Mouse (Mus musculus): Measurements from ENCODE around the gene Ppp3cb. TPM values are rescaled to one million over a fixed set of nuclear protein-coding genes. Genes with fewer than 3 reads are reported as not detected.
A peak's percentile ranks its signal among the peaks of the same experiment; 100 is the strongest.
"Not testable (repeated sequence)": the region's sequence is repeated elsewhere in the genome, so short reads cannot be mapped to it uniquely, and the experiment has no call there.

Ppp3cb gene
- total RNA-seq (2021), result 100 to 1,000 TPM; 170 to 204 TPM
- long read RNA-seq, experiment 1, transcript Ppp3cb-202 (14 exons, 3,831 nt), result major isoform, 12 of 113 reads
- long read RNA-seq, experiment 1, transcript Ppp3cb-205 (14 exons, 3,298 nt), result minor isoform, 5 of 113 reads
- long read RNA-seq, experiment 1, partial matches to known transcripts, result 11 of 113 reads
- long read RNA-seq, experiment 1, other reads (novel, unspliced or antisense), result 81 of 113 reads
- long read RNA-seq, experiment 2, transcript Ppp3cb-205 (14 exons, 3,298 nt), result minor isoform, 13 of 109 reads
- long read RNA-seq, experiment 2, transcript Ppp3cb-202 (14 exons, 3,831 nt), result major isoform, 15 of 109 reads
- long read RNA-seq, experiment 2, partial matches to known transcripts, result 9 of 109 reads
- long read RNA-seq, experiment 2, other reads (novel, unspliced or antisense), result 72 of 109 reads

DNA sequence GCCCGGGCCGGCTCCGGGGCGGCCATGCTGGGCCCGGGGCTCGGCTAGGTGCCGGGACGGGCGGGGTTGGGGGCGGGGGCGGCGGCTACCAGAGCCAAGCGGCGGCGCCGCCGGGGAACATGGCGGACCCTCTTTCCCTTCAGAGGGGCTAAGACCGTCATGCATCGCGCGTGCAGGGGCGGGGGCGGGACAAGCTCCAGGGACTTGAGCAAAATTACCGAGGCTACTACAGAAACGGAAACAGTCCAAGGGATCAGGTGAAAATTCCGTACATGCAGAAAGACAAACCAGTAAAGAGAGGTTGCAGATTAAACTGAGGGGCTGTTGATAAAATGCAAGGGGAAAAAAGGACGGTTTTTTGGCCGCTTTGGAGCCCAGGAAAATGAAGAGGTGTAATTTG is at the start of gene Ppp3cb:
Gene Ppp3cb, minus strand, starts transcription at position 159 of the 400 bp plus-strand sequence.
- Histone ChIP-seq H3K27ac (peak within 1 kb of the TSS; percentile 98), H3K4me3 (peak within 1 kb of the TSS; percentile 99)
- TF ChIP-seq CTCF (IDR thresholded peaks at IDR 0.05), result no peak
- DNase-seq, result peak; percentile 89
- intact Hi-C loops (cut with DNase I), result loop anchor here (5.0 kb wide), 2 partner anchors 69 to 154 kb away; partner anchors contain the start of gene Mrps16

DNA sequence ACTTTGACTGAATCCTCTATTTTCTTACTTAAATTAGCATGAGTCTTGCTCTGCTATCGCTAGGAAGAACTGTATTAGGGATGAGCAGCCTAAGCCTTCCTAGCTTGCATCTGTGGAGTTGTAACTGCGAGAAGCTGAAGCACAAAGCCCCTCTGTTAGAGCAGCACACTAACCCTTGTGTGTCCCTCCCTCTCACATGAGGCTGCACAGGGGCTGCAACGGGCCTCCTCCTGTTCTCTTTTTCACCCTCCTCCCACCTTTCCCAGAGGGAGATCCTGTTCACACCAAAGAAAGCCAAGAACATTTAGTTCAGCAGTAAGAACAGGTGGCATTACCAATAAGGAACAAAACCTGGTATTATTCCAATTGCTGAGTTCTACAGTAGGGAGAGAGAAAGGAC is 49.4 kb upstream of the Ppp3cb start:
- no peak for TF ChIP-seq CTCF (IDR thresholded peaks at IDR 0.05)
- Histone ChIP-seq H3K4me3 (peak overlapping the region; percentile 2; the same call in 1 of the 2 replicates), H3K27ac (peak overlapping the region; percentile 84)
- DNase-seq, result peak; percentile 57
- intact Hi-C loops (cut with DNase I), result no loop called here

DNA sequence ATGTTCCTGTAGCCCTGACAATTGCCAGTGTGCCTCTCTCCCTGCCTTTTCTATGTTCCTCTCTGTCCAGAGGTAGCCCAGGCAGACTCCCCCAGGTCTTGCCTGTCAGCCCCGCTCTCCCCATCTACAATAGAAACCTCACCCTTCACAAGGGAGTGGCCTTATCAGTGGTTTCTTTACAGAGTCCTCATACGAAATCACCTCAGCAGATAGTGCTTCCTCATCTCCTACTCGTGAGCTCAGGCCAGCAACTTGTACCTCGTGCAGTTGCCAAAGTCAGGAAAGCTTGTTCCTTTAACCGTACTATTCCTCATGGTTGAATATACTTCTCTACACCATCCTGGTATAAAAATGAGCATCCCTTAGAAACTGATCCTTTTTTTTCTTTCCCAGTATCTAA is 41.1 kb upstream of the Ppp3cb start:
- no peak for DNase-seq
- TF ChIP-seq CTCF (IDR thresholded peaks at IDR 0.05), result no peak
- Histone ChIP-seq H3K4me3 (no peak overlapping the region), H3K27ac (no peak overlapping the region)
- intact Hi-C loops (cut with DNase I), result no loop called here

DNA sequence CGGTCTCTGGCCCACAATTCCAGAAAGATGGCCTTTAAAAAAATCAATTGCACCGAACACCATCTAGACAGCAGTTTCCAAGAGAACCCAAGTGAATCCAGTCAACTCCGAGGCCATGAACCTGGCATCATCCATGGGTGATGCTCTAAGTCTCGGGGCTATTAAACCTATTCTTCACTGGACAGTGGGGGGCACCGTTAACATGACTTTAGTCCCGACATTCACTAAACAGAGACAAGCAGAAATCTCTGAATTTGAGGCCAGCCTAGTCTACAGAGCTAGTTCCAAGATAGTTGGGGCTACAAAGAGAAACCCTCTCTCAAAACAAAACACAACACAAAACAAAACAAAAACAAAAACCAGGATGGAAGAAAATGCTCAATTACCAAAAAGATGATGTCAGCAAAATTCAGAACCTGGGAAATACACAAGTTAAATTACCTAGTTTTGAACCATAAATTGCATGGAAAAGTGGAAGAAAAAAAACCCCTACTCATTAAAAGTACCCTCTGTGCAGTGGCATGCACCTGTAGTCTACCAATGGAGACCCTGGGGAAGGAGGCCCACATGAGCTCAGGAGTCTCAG is 32.5 kb upstream of the Ppp3cb start:
- no peak overlapping the region for H3K27ac ChIP-seq
- no peak overlapping the region for H3K4me3 ChIP-seq
- DNase-seq, result no peak
- TF ChIP-seq CTCF (IDR thresholded peaks at IDR 0.05), result peak; percentile 17; the same call in 1 of the 2 replicates
- intact Hi-C loops (cut with DNase I), result loop anchor here (5.0 kb wide), 1 partner anchor 63 kb away; the partner anchor contains the start of gene Usp54

DNA sequence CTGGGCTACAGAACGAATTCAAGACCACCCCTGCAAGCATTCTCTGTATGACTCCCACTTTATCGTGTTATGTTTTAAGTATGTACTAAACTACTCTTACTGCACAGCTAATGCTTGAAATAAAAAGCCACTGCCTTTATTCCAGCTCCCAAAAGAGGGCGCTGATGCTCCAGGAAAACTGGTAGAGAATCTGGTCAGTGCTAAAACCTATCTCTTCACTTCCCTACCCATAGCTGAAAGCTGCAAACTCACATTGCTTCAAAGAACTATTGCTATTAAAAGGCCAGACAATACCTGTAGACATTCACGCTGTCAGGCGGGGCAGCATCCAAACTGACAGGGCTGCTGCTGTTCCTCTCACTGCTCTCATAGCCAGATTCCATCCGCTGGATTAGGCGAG is 29.8 kb upstream of the Ppp3cb start:
- peak overlapping the region; percentile 45 for H3K4me3 ChIP-seq
- H3K27ac ChIP-seq, result peak overlapping the region; percentile 77
- TF ChIP-seq CTCF (IDR thresholded peaks at IDR 0.05), result peak; percentile 90
- peak; percentile 75 for DNase-seq
- intact Hi-C loops (cut with DNase I), result loop anchor here (1.0 to 5.0 kb wide), 2 partner anchors 66 to 82 kb away; partner anchors contain the start of gene Usp54

DNA sequence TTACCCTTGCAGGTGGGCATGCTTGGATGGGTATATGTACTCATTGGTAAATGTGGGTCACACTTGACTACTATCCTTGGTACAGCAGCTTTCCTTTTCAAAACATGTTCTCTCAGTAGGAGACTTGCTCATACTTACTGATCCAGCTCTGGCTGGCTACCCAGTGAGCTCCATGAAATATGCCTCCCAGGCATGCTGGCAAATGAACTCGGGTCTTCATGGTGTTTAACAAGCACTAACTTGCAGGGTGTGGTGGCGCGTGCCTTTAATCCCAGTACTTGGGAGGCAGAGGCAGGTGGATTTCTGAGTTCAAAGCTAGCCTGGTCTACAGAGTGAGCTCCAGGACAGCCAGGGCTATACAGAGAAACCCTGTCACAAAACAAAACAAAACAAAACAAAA is 26.8 kb upstream of the Ppp3cb start:
- intact Hi-C loops (cut with DNase I); H3K27ac ChIP-seq; DNase-seq; H3K4me3 ChIP-seq: not testable (repeated sequence)

DNA sequence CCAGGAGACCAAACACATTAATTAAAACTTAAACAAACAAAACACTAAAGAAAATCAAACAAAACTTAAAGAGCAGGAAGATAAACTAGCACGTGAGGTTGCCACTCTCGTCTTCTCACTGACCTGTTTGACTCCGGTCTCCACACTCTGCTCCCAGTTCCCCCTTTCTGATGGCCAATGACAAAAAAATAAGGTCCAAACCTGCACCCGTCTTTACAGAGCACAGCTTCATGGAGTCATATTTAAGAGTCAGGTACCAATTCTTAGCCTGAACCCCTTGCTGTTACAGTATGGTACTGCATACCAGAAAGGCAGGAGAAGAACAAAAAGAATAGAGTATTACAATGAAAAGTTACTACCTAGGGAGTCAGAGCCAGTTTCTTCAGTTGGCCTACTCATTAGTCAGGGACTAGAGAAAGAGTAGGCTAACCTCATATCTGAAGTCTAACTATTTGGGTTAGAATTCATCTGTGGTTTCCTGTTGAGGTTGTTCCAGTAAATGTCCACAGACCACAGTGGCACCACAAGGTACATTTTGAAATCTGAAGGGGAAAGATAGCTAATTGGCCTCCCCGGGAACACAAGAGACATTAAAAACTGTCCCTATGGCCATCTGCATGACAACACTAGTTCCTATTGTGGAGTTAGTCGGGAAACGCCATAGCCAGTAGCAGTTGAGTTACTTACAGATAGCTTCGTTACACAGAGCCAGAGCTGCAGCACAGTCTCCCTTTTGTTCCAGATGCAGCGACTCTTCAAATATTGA is 19.1 kb upstream of the Ppp3cb start:
- intact Hi-C loops (cut with DNase I), result no loop called here
- Histone ChIP-seq H3K4me3 (no peak overlapping the region), H3K27ac (no peak overlapping the region)
- DNase-seq, result no peak
- no peak for TF ChIP-seq CTCF (IDR thresholded peaks at IDR 0.05)

DNA sequence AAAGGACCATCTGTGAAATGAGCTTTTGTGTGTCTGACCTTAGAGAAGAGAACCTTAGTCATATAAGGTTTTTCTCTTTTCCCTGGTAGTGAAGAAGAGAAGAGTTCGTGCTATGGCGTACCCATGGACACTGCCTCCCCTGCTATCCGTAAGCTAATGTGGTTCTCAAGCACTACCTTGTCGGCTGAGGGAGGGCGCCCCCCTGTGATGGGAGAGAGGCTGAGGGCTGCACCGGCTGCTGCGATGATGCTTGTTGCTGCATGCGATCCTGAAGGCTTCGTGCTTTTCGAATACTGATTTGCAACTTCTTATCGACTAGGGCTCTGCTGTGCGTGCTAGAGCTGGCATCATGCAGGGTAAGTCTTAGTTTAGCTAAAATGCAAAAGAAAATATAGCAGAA is 18.3 kb upstream of the Ppp3cb start:
- intact Hi-C loops (cut with DNase I), result loop anchor here (1.0 kb wide), 1 partner anchor 166 kb away; no protein-coding TSS in a partner anchor
- peak; percentile 59 for TF ChIP-seq CTCF (IDR thresholded peaks at IDR 0.05)
- Histone ChIP-seq H3K4me3 (no peak overlapping the region), H3K27ac (no peak overlapping the region)
- DNase-seq, result peak; percentile 68

DNA sequence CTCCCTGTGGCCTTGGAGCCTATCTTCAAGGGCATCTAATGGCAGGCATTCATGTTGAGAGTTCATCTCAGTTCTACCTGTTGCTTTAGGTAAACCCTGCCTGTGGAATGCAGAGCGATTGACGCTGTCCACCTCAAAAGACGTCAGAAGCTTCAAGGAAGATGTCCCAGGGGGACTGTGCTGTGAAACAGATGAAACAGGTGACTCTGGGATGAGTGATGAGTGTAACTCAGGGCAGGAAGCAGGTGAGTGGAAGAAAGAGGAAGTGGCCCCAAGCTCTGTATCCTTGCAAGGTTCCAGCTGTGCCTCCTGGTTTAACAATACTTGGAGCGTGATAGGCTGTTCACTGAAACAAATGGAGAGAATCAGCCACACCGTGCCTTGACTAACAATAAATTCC is 15.5 kb upstream of the Ppp3cb start:
- intact Hi-C loops (cut with DNase I), result no loop called here
- no peak for TF ChIP-seq CTCF (IDR thresholded peaks at IDR 0.05)
- no peak overlapping the region for H3K4me3 ChIP-seq
- DNase-seq, result no peak
- no peak overlapping the region for H3K27ac ChIP-seq

DNA sequence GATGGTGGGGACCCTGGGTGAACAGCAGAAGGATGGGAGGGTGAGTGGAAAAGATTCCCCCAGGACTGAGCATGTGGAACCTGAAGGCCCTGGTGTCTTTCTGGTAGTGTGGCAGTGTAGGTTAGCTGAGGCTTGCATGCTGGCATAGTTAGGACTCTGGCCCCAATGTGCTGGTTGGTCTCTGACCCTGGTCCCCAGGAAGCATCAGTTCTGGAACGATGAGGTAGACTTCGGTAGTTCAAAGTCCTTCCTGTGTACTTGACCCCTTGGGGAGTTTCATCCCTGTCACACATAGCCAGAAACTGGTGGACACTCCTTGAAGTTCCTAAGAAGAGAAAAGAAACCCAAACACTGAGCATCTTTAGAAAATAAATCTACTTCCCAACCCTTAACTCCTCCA is 3.8 kb upstream of the Ppp3cb start:
- intact Hi-C loops (cut with DNase I), result no loop called here
- Histone ChIP-seq H3K4me3 (no peak overlapping the region), H3K27ac (no peak overlapping the region)
- no peak for DNase-seq
- TF ChIP-seq CTCF (IDR thresholded peaks at IDR 0.05), result no peak

DNA sequence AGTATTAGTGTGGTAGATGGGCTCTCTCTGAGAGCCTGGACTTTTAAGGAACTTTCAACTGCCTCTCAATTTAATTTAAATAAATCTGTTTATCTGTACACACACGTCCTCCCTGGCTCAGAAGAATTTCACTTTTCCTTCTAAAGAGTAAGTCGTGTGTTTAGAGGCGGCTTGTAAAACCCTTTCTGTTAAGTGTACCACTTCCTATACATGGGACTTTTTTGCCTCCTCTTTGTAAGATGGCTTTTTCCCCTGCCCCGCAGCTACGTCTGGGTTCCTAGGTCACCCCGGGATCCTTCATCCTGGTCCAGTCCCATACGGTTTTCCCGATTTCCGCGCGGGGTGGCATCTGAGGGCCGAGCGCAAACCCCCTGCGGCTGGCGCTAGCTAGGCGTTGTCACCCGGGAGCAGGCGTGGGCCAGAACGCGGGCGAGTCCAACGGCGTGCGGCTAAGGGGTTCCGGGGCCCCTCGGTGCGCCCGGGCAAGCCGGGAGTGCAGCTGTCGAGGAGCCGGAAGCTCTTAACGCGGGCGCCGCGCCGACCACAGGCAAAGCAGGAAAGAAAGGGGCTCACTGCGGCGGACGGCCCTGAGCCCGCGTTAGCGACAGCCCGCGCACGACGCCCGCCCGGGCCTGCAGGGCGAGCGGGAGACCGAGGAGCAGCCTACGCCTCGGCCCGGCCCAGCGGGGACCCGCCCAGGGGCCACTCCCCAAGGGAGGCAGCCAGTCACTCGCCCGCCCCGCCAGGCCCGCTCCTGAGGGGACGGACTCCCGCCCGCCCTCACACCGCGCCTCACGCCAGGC is 643 bp downstream of the Ppp3cb start:
- intact Hi-C loops (cut with DNase I), result loop anchor here (5.0 kb wide), 2 partner anchors 68 to 153 kb away; partner anchors contain the start of gene Mrps16

More for the DNA sequence above, 643 bp downstream of the Ppp3cb start:
- DNase-seq, result peak; percentile 98
- peak overlapping the region; percentile 99 for H3K4me3 ChIP-seq
- H3K27ac ChIP-seq, result peak overlapping the region; percentile 98
- TF ChIP-seq CTCF (IDR thresholded peaks at IDR 0.05), result no peak
